Mouse (Mus musculus) C2C12 (cell line): Measurements from ENCODE around the gene Ankrd17.

Experiments used
- CEBPB ChIP-seq: IDR thresholded peaks from one replicate; pipeline ENCODE4 v1.6.1; 2011; ENCODE audit warnings: low read depth, mild to moderate bottlenecking, control low read depth, moderate library complexity
- CTCF ChIP-seq: IDR thresholded peaks from one replicate; pipeline ENCODE4 v1.5.1; 2011; ENCODE audit not compliant: control insufficient read depth, insufficient read depth, insufficient read length
- FOSL1 ChIP-seq: IDR thresholded peaks from one replicate; pipeline ENCODE4 v1.8.0; 2011; ENCODE audit warnings: mild to moderate bottlenecking, low read length; ENCODE audit not compliant: poor library complexity, insufficient read depth, severe bottlenecking
- MAX ChIP-seq: IDR thresholded peaks from one replicate; pipeline ENCODE4 v1.6.1; 2011; ENCODE audit warnings: mild to moderate bottlenecking, control low read depth
- MYOD1 ChIP-seq: IDR thresholded peaks from one replicate; pipeline ENCODE4 v1.6.1; 2011; ENCODE audit warnings: low read depth; ENCODE audit not compliant: control insufficient read depth, insufficient read length
- MYOG ChIP-seq: IDR thresholded peaks from one replicate; pipeline ENCODE4 v1.6.1; 2011; ENCODE audit not compliant: control insufficient read depth, insufficient read length; ENCODE audit errors: extremely low read depth
- USF1 ChIP-seq: IDR thresholded peaks from one replicate; pipeline ENCODE4 v1.6.1; 2011; ENCODE audit warnings: low read depth, mild to moderate bottlenecking, control low read depth, moderate library complexity

DNA sequence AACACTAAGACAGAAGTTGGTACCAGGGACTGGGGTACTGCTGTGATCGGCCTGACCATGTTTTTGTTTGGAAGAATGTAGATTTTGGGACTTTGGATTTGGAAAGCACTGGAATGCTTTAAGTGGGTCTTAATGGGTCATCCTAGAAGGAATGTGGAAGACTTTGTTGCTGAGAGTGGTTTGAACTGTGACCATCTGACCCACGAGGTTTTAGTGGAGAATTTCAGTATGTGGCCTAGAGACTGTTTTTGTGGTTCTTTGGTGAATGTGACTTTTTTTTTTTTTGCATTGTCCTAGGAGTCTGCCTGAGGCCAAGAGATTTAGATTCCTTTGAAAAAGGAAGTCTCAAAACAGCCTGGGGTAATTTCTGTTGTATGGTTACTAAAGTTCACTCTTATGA is 119.4 kb downstream of the Ankrd17 start:
- TF ChIP-seq CTCF (no peak), MAX (no peak), MYOG (no peak), MYOD1 (no peak), CEBPB (no peak), USF1 (no peak), FOSL1 (no peak)
